Mouse (Mus musculus): ENCODE data around the gene Rgl1.

DNA sequence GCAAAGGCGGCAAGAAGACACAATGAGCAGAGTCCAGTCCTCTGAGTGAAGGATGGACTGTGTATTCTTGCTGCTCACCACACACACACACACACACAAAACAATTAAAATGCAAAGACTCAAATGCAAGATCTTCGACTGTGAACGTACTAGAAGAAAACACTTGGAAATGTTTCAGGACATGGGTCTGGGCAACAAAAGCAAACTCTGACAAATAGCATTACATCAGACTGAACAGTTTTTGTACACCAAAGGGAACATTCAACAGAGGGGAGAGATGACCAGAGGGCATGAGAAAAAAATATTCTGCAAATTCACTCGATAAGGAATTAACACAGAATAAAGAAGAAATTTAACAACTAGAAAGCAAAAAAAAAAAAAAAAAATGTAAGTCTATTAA lies 52.2 kb downstream of the Rgl1 start:
- no peak for TF ChIP-seq POLR2A (IDR thresholded peaks at IDR 0.05; ENCODE audit: insufficient read depth, low read length)
- TF ChIP-seq CTCF (IDR thresholded peaks at IDR 0.05; ENCODE audit: low read depth, low read length), result no peak
- TF ChIP-seq EP300 (IDR thresholded peaks at IDR 0.05; ENCODE audit: insufficient read depth, low read depth, low read length), result no peak
